Mouse (Mus musculus) hindbrain, embryonic 15.5 days (tissue): Measurements from ENCODE around the gene Scamp3. TPM values are rescaled to one million over a fixed set of nuclear protein-coding genes. Genes with fewer than 3 reads are reported as not detected.

Experiments
- ATAC-seq: fragments of 200-750 bp; cut with Nextera tagmentation; 2 replicates; pipeline ENCODE4 v1.8.0; 2017; ENCODE audit warnings: low read depth, moderate number of reproducible peaks, moderate TSS enrichment; ENCODE audit not compliant: low FRiP score
- H3K27ac ChIP-seq: fragments of 300-500 bp; sonication (generic); replicated peaks from 2 replicates; pipeline ENCODE4 v1.5.1; 2015; ENCODE audit warnings: mild to moderate bottlenecking, inconsistent platforms
- H3K27me3 ChIP-seq: fragments of 300-500 bp; sonication (generic); 2 replicates; pipeline ENCODE4 v1.6.1; 2015; ENCODE audit warnings: control low read depth, inconsistent platforms
- H3K36me3 ChIP-seq: fragments of 300-500 bp; sonication (generic); 2 replicates; pipeline ENCODE4 v1.6.1; 2015; ENCODE audit warnings: control low read depth, inconsistent platforms
- H3K4me1 ChIP-seq: fragments of 300-500 bp; sonication (generic); replicated peaks from 2 replicates; pipeline ENCODE4 v1.6.1; 2015; ENCODE audit warnings: control low read depth, inconsistent platforms
- H3K4me2 ChIP-seq: fragments of 300-500 bp; sonication (generic); 2 replicates; pipeline ENCODE4 v1.6.1; 2015; ENCODE audit warnings: moderate library complexity, mild to moderate bottlenecking, inconsistent platforms
- H3K4me3 ChIP-seq: fragments of 300-500 bp; sonication (generic); 2 replicates; pipeline ENCODE4 v1.5.1; 2015; ENCODE audit warnings: mild to moderate bottlenecking, inconsistent platforms
- H3K9ac ChIP-seq: fragments of 300-500 bp; sonication (generic); 2 replicates; pipeline ENCODE4 v1.6.1; 2015; ENCODE audit warnings: inconsistent platforms
- H3K9me3 ChIP-seq: fragments of 300-500 bp; sonication (generic); 2 replicates; pipeline ENCODE4 v1.6.1; 2016; ENCODE audit warnings: control low read depth, inconsistent platforms
- WGBS: fragments of 180-500 bp; shearing (Covaris S2); methylation state at CpG from one replicate; pipeline ENCODE4 v1.1.7; 2015; 5-methylcytosine and 5-hydroxymethylcytosine counted together
- microRNA counts: library from miRNA; unstranded; fragments of <30 nt; microRNA quantifications from one replicate; lab custom pipeline; 2016
- microRNA-seq: library from miRNA; unstranded; fragments of <30 nt; microRNA quantifications from one replicate; pipeline ENCODE4, GENCODE M21; 2016
- polyA plus RNA-seq: library from polyadenylated mRNA; unstranded; fragments of >200 nt; fragmentation: Nextera tagmentation; extraction: Ambion mirVana; gene quantifications from 2 replicates; pipeline ENCODE4 v1.2.1, GENCODE M21; 2015

The Scamp3 gene
- polyA plus RNA-seq, 1 experiment from 2014 or later: 158 TPM

- peaks cover 27% of the 10 kb centered on the region for H3K4me1 ChIP-seq
- H3K9ac ChIP-seq: no peak overlapping the region
- no peak overlapping the region for H3K4me3 ChIP-seq
- no peaks in the 10 kb centered on the region for H3K9me3 ChIP-seq
- no peak overlapping the region for H3K27ac ChIP-seq
- 78% methylated on average over 7 of the region's 7 CpGs for WGBS
- no peak overlapping the region for H3K4me2 ChIP-seq
- peaks cover 29% of the 10 kb centered on the region for H3K36me3 ChIP-seq
- ATAC-seq: no peak
- no peaks in the 10 kb centered on the region for H3K27me3 ChIP-seq
Measured at GRCm38 (mm10) chr3:89231345-89231744, 54.1 kb downstream of the Scamp3 start.

GRCm38 (mm10) chr3:89231772-89232275 is 54.6 kb downstream of the Scamp3 start:
- no peak overlapping the region for H3K4me3 ChIP-seq
- no peak overlapping the region for H3K27ac ChIP-seq
- no peak overlapping the region for H3K9ac ChIP-seq
- H3K36me3 ChIP-seq: peaks cover 34% of the 10 kb centered on the region
- no peak for ATAC-seq
- H3K4me2 ChIP-seq: no peak overlapping the region
- no peaks in the 10 kb centered on the region for H3K27me3 ChIP-seq
- 80% methylated on average over 16 of the region's 16 CpGs for WGBS
- peaks cover 22% of the 10 kb centered on the region for H3K4me1 ChIP-seq
- H3K9me3 ChIP-seq: no peaks in the 10 kb centered on the region

MicroRNA genes within 50 kb of the gene (microRNA counts, 519-probe panel; counts per million panel counts)
- 2,719 counts per million, percentile 51 among the panel's probes with 10 or more counts for microRNA mmu-miR-92b (lab: Ali Mortazavi, UCI)

Small RNA genes lying within 50 kb of the gene (microRNA-seq; reads per million reads assigned to microRNA genes)
- 3,555 reads per million, percentile 89 among the genes with 10 or more reads in this experiment for gene Mir92b

Other genes starting within 250 kb of the Scamp3 start
- 17.5 and 19.5 TPM in 2 replicates for gene Ash1l, start 226.9 kb upstream of the Scamp3 start, polyA plus RNA-seq
- gene Dap3, start 226.3 kb upstream of the Scamp3 start, polyA plus RNA-seq: 121 and 129 TPM in 2 replicates
- 111 and 120 TPM in 2 replicates for gene Rusc1, start 84.2 kb upstream of the Scamp3 start, polyA plus RNA-seq
- not detected in 2 replicates for gene Gm43738, start 76.4 kb upstream of the Scamp3 start, polyA plus RNA-seq
- 465 and 483 TPM in 2 replicates for gene Fdps, start 75.5 kb upstream of the Scamp3 start, polyA plus RNA-seq
- gene Pklr, start 41.3 kb upstream of the Scamp3 start, polyA plus RNA-seq: 0.09 TPM in 2 replicates
- 51.9 and 59.2 TPM in 2 replicates for gene Hcn3, start 17.3 kb upstream of the Scamp3 start, polyA plus RNA-seq
- 20.0 and 22.6 TPM in 2 replicates for gene Clk2, start 12.7 kb upstream of the Scamp3 start, polyA plus RNA-seq
- 35.5 and 39.2 TPM in 2 replicates for gene Fam189b, start 5.7 kb downstream of the Scamp3 start, polyA plus RNA-seq
- gene Gba, start 25.5 kb downstream of the Scamp3 start, polyA plus RNA-seq: 46.6 and 48.0 TPM in 2 replicates
- gene Thbs3, start 37.7 kb downstream of the Scamp3 start, polyA plus RNA-seq: 51.5 and 51.6 TPM in 2 replicates
- gene Mtx1, start 49.6 kb downstream of the Scamp3 start, polyA plus RNA-seq: 149 and 152 TPM in 2 replicates
- 1.2 and 1.6 TPM in 2 replicates for gene Muc1, start 51.6 kb downstream of the Scamp3 start, polyA plus RNA-seq
- 196 and 211 TPM in 2 replicates for gene Krtcap2, start 68.5 kb downstream of the Scamp3 start, polyA plus RNA-seq
- gene Trim46, start 68.8 kb downstream of the Scamp3 start, polyA plus RNA-seq: 71.3 and 81.6 TPM in 2 replicates
- gene Dpm3, start 81.9 kb downstream of the Scamp3 start, polyA plus RNA-seq: 80.0 and 88.4 TPM in 2 replicates
- gene Slc50a1, start 93.1 kb downstream of the Scamp3 start, polyA plus RNA-seq: 36.2 and 38.5 TPM in 2 replicates
- 8.9 and 9.1 TPM in 2 replicates for gene Efna1, start 103.7 kb downstream of the Scamp3 start, polyA plus RNA-seq
- 62.4 and 72.3 TPM in 2 replicates for gene Efna3, start 145.5 kb downstream of the Scamp3 start, polyA plus RNA-seq
- 6.0 and 7.4 TPM in 2 replicates for gene Efna4, start 160.6 kb downstream of the Scamp3 start, polyA plus RNA-seq
- gene Adam15, start 172.5 kb downstream of the Scamp3 start, polyA plus RNA-seq: 71.0 and 77.1 TPM in 2 replicates
- gene Dcst2, start 184.5 kb downstream of the Scamp3 start, polyA plus RNA-seq: 0.09 and 0.34 TPM in 2 replicates
- gene Dcst1, start 187.8 kb downstream of the Scamp3 start, polyA plus RNA-seq: 0.89 and 1.1 TPM in 2 replicates
- gene Zbtb7b, start 217.3 kb downstream of the Scamp3 start, polyA plus RNA-seq: 0.82 and 0.83 TPM in 2 replicates
- gene Lenep, start 225.3 kb downstream of the Scamp3 start, polyA plus RNA-seq: 0.89 TPM in 1 of 2 replicates, not detected in the other
- gene Flad1, start 234.4 kb downstream of the Scamp3 start, polyA plus RNA-seq: 33.3 and 34.9 TPM in 2 replicates
- gene Cks1b, start 240.9 kb downstream of the Scamp3 start, polyA plus RNA-seq: 95.9 and 110 TPM in 2 replicates
- gene Shc1, start 241.0 kb downstream of the Scamp3 start, polyA plus RNA-seq: 20.0 and 21.8 TPM in 2 replicates